Mouse (Mus musculus) stomach, postnatal 0 days (tissue): Measurements from ENCODE around the gene Wfdc16. TPM values are rescaled to one million over a fixed set of nuclear protein-coding genes. Genes with fewer than 3 reads are reported as not detected.

Experiments
- ATAC-seq: fragments of 200-750 bp; cut with Nextera tagmentation; 2 replicates; pipeline ENCODE4 v1.8.0; 2017; ENCODE audit not compliant: low FRiP score, low TSS enrichment
- DNase-seq: peaks from one replicate; pipeline ENCODE4 v3.0.0-alpha.2; 2016; ENCODE audit warnings: low spot score
- H3K27ac ChIP-seq: fragments of 300-500 bp; sonication (generic); replicated peaks from 2 replicates; pipeline ENCODE4 v1.5.1; 2014; ENCODE audit warnings: mild to moderate bottlenecking, control low read depth
- H3K27me3 ChIP-seq: fragments of 300-500 bp; sonication (generic); 2 replicates; pipeline ENCODE4 v1.6.1; 2014; ENCODE audit warnings: low read length; ENCODE audit not compliant: control insufficient read depth, insufficient read depth
- H3K36me3 ChIP-seq: fragments of 300-500 bp; sonication (generic); 2 replicates; pipeline ENCODE4 v1.6.1; 2014; ENCODE audit warnings: low read length, mixed read lengths; ENCODE audit not compliant: control insufficient read depth, insufficient read depth
- H3K4me1 ChIP-seq: fragments of 300-500 bp; sonication (generic); replicated peaks from 2 replicates; pipeline ENCODE4 v1.6.1; 2014; ENCODE audit warnings: antibody characterized with exemption; ENCODE audit not compliant: control insufficient read depth, insufficient read depth
- H3K4me2 ChIP-seq: fragments of 300-500 bp; sonication (generic); replicated peaks from 2 replicates; pipeline ENCODE4 v1.6.1; 2014; ENCODE audit warnings: low read depth, mild to moderate bottlenecking, control low read depth, moderate library complexity
- H3K4me3 ChIP-seq: fragments of 300-500 bp; sonication (generic); 2 replicates; pipeline ENCODE4 v1.5.1; 2014; ENCODE audit warnings: low read depth, low read length, control low read depth
- H3K9ac ChIP-seq: fragments of 300-500 bp; sonication (generic); 2 replicates; pipeline ENCODE4 v1.6.1; 2014; ENCODE audit warnings: mild to moderate bottlenecking, low read length, control low read depth, mixed read lengths
- H3K9me3 ChIP-seq: fragments of 300-500 bp; sonication (generic); 2 replicates; pipeline ENCODE4 v1.6.1; 2016; ENCODE audit warnings: low read length; ENCODE audit not compliant: control insufficient read depth
- CTCF ChIP-seq: IDR thresholded peaks from 2 replicates; pipeline ENCODE4 v1.5.1; 2016; ENCODE audit warnings: antibody characterized with exemption, low read depth, mild to moderate bottlenecking, moderate library complexity
- EP300 ChIP-seq: optimal IDR thresholded peaks from 2 replicates; pipeline ENCODE3; 2016; ENCODE audit warnings: antibody characterized with exemption
- WGBS: fragments of 180-500 bp; shearing (Covaris S2); extraction: QIAGEN DNeasy Blood & Tissue Kit; methylation state at CpG from one replicate; pipeline ENCODE4 v1.1.7; 2014; 5-methylcytosine and 5-hydroxymethylcytosine counted together
- polyA plus RNA-seq: library from polyadenylated mRNA; unstranded; fragments of >200 nt; fragmentation: Nextera tagmentation; extraction: Ambion mirVana; gene quantifications from 2 replicates; pipeline ENCODE4 v1.2.1, GENCODE M21; 2015

Wfdc16 gene
- polyA plus RNA-seq: not detected in 2 replicates

GRCm38 (mm10) chr2:164638696-164639095 is at the start of gene Wfdc16:
Gene Wfdc16, minus strand, starts transcription at chr2:164638796.
- DNase-seq: no peak
- no peak for ATAC-seq
- TF ChIP-seq EP300: no peak
- Histone ChIP-seq H3K27me3 (no peaks in the 10 kb centered on the region), H3K4me2 (no peak within 1 kb of the TSS), H3K9me3 (no peaks in the 10 kb centered on the region), H3K4me1 (no peaks in the 10 kb centered on the region), H3K27ac (no peak within 1 kb of the TSS), H3K36me3 (no peaks in the 10 kb centered on the region), H3K9ac (no peak within 1 kb of the TSS), H3K4me3 (no peak within 1 kb of the TSS)
- WGBS: 77% methylated on average over 3 of the region's 3 CpGs

GRCm38 (mm10) chr2:164684807-164685206 is 46.2 kb upstream of the Wfdc16 start, which contains the start of gene Wfdc13:
Gene Wfdc13, plus strand, starts transcription at chr2:164685107.
- no peaks in the 10 kb centered on the region for H3K27me3 ChIP-seq
- no peaks in the 10 kb centered on the region for H3K9me3 ChIP-seq
- H3K36me3 ChIP-seq: no peaks in the 10 kb centered on the region
- peak within 1 kb of the TSS; percentile 8; the same call in 1 of the 2 replicates for H3K9ac ChIP-seq
- no peaks in the 10 kb centered on the region for H3K4me1 ChIP-seq
- DNase-seq (no peak), ATAC-seq (no peak)
- peak within 1 kb of the TSS; percentile 20; the same call in 1 of the 2 replicates for H3K4me2 ChIP-seq
- 0 out of 2 replicates have a peak within 1 kb of the TSS, but pooled peaks have one; percentile 30 for H3K27ac ChIP-seq
- TF ChIP-seq CTCF (no peak), EP300 (no peak)
- H3K4me3 ChIP-seq: 0 out of 2 replicates have a peak within 1 kb of the TSS, but pooled peaks have one; percentile 4
- 36% methylated on average over 3 of the region's 3 CpGs for WGBS

- H3K9me3 ChIP-seq: no peaks in the 10 kb centered on the region
- H3K27me3 ChIP-seq: no peaks in the 10 kb centered on the region
- ATAC-seq: peak; percentile 55; the same call in 1 of the 2 replicates
- WGBS: 32% methylated on average over 3 of the region's 3 CpGs
- H3K4me3 ChIP-seq: no peak overlapping the region
- no peak overlapping the region for H3K27ac ChIP-seq
- no peak overlapping the region for H3K4me2 ChIP-seq
- no peaks in the 10 kb centered on the region for H3K36me3 ChIP-seq
- DNase-seq: peak; percentile 40
- TF ChIP-seq EP300: no peak
- TF ChIP-seq CTCF: no peak
- H3K4me1 ChIP-seq: no peaks in the 10 kb centered on the region
- H3K9ac ChIP-seq: no peak overlapping the region
Measured at GRCm38 (mm10) chr2:164679906-164680305, 41.3 kb upstream of the Wfdc16 start.

- Histone ChIP-seq H3K4me1 (no peaks in the 10 kb centered on the region), H3K36me3 (no peaks in the 10 kb centered on the region), H3K9me3 (no peaks in the 10 kb centered on the region), H3K4me2 (peak overlapping the region; percentile 51), H3K27me3 (no peaks in the 10 kb centered on the region), H3K27ac (no peak overlapping the region), H3K4me3 (peak overlapping the region; percentile 4; the same call in 1 of the 2 replicates), H3K9ac (0 out of 2 replicates have a peak overlapping the region, but pooled peaks have one; percentile 24)
- DNase-seq (peak; percentile 87), ATAC-seq (peak; percentile 84)
- no peak for TF ChIP-seq EP300
- peak; percentile 88 for TF ChIP-seq CTCF
- 19% methylated on average over 19 of the region's 19 CpGs for WGBS
Measured at GRCm38 (mm10) chr2:164678848-164679625, 40.4 kb upstream of the Wfdc16 start.

DNA sequence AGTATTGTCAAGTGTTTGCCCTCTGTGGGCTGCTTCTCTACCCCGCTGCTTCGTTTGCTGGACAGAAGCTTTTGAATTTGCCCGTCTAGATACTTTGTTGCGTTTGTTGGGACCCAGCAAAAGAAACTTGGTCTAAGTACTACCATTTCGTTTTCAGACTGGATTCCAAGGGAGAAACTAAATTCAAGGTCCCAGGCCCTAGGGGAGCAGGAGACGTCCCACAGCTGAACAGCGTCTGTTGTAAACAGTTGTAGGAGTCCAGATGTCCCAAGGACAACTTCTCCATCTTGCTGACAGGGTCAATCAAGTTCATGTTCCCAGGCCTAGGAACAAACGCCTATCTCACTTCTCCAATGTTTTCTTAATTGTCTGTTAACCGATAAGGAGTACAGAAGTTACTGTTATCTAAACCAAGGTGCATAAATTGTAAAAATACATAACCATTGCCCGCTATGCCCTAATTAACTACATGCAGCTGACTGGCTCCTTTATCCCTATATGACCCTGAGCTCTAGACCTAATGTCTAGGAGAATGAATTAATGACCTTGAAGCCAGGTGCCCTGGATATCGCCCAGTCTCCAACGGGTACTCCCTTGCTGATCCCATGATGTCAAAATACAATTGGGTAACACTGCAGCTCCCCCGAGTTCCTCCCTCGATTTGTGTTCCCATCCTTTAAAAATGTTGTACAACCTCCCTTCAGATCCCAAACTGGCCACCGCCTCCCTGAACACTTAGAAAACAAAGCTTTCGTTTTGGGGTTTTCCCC is 38.5 kb upstream of the Wfdc16 start:
- Histone ChIP-seq H3K4me1 (no peaks in the 10 kb centered on the region), H3K4me3 (no peak overlapping the region), H3K9ac (no peak overlapping the region), H3K27ac (no peak overlapping the region), H3K36me3 (no peaks in the 10 kb centered on the region), H3K4me2 (no peak overlapping the region), H3K27me3 (no peaks in the 10 kb centered on the region), H3K9me3 (no peaks in the 10 kb centered on the region)
- WGBS: 69% methylated on average over 16 of the region's 16 CpGs
- no peak for ATAC-seq
- DNase-seq: no peak
- TF ChIP-seq EP300: no peak
- no peak for TF ChIP-seq CTCF
